Mouse (Mus musculus) MN1 (cell line): Measurements from ENCODE around the gene Ndufb7.
"Not testable (repeated sequence)": the region's sequence is repeated elsewhere in the genome, so short reads cannot be mapped to it uniquely, and the experiment has no call there.

ENCODE experiments used
- DNase-seq: peaks from one replicate; pipeline ENCODE4 v3.0.0-alpha.2; 2016; ENCODE audit warnings: low spot score

Ndufb7 gene

GRCm38 (mm10) chr8:83576516-83576895 is 10.0 kb downstream of the Ndufb7 start:
- no peak for DNase-seq

GRCm38 (mm10) chr8:83576921-83577320 is 10.4 kb downstream of the Ndufb7 start:
- DNase-seq, result no peak

GRCm38 (mm10) chr8:83577384-83577791 is 10.9 kb downstream of the Ndufb7 start:
- no peak for DNase-seq

GRCm38 (mm10) chr8:83578131-83579055 is 11.9 kb downstream of the Ndufb7 start:
- no peak for DNase-seq

GRCm38 (mm10) chr8:83579676-83580075 is 13.2 kb downstream of the Ndufb7 start:
- DNase-seq, result no peak

- DNase-seq, result no peak
Observed at GRCm38 (mm10) chr8:83580826-83581225, 14.4 kb downstream of the Ndufb7 start.

- DNase-seq, result no peak
Observed at GRCm38 (mm10) chr8:83582226-83582625, 15.8 kb downstream of the Ndufb7 start.

GRCm38 (mm10) chr8:83583236-83583635 is 16.8 kb downstream of the Ndufb7 start:
- no peak for DNase-seq

- no peak for DNase-seq
Observed at GRCm38 (mm10) chr8:83584771-83585170, 18.3 kb downstream of the Ndufb7 start.

GRCm38 (mm10) chr8:83585333-83585732 is 18.9 kb downstream of the Ndufb7 start:
- no peak for DNase-seq

GRCm38 (mm10) chr8:83587644-83588043 is 21.2 kb downstream of the Ndufb7 start:
- DNase-seq, result no peak

- no peak for DNase-seq
Observed at GRCm38 (mm10) chr8:83588886-83589285, 22.4 kb downstream of the Ndufb7 start.

GRCm38 (mm10) chr8:83590488-83591023 is 24.1 kb downstream of the Ndufb7 start:
- peak; percentile 39 for DNase-seq

GRCm38 (mm10) chr8:83592682-83593081 is 26.2 kb downstream of the Ndufb7 start:
- DNase-seq, result no peak

- peak; percentile 56 for DNase-seq
Observed at GRCm38 (mm10) chr8:83593325-83594166, 27.1 kb downstream of the Ndufb7 start.

- DNase-seq, result peak; percentile 98
Observed at GRCm38 (mm10) chr8:83594167-83595049, 27.9 kb downstream of the Ndufb7 start.

GRCm38 (mm10) chr8:83595050-83595345 is 28.5 kb downstream of the Ndufb7 start:
- DNase-seq, result not testable (repeated sequence)

GRCm38 (mm10) chr8:83596369-83596768 is 29.9 kb downstream of the Ndufb7 start:
- no peak for DNase-seq

- no peak for DNase-seq
Observed at GRCm38 (mm10) chr8:83598146-83598545, 31.7 kb downstream of the Ndufb7 start.

- no peak for DNase-seq
Observed at GRCm38 (mm10) chr8:83599814-83600213, 33.3 kb downstream of the Ndufb7 start.

- no peak for DNase-seq
Observed at GRCm38 (mm10) chr8:83602650-83603029, 36.2 kb downstream of the Ndufb7 start.
